Mouse (Mus musculus) monocyte, adult 5-6 weeks (primary cell): ENCODE measurements around the gene Fndc3b. TPM values are rescaled to one million over a fixed set of nuclear protein-coding genes. Genes with fewer than 3 reads are reported as not detected.

Experiments
- ATAC-seq: fragments of 153-309, 156-312 bp; replicated peaks from 2 replicates; pipeline ENCODE4 v1.8.0; 2017; ENCODE audit warnings: mild to moderate bottlenecking; ENCODE audit not compliant: low TSS enrichment, insufficient number of reproducible peaks, severe bottlenecking, poor library complexity, low FRiP score
- total RNA-seq: library from RNA; stranded (forward); fragments of 200-1000, 200-491, 200-594 nt; gene quantifications from 3 replicates; pipeline ENCODE4 v1.2.3, GENCODE M21; 2017

Gene Fndc3b
- total RNA-seq, 1 experiment from 2014 or later, result 14.0 TPM

DNA sequence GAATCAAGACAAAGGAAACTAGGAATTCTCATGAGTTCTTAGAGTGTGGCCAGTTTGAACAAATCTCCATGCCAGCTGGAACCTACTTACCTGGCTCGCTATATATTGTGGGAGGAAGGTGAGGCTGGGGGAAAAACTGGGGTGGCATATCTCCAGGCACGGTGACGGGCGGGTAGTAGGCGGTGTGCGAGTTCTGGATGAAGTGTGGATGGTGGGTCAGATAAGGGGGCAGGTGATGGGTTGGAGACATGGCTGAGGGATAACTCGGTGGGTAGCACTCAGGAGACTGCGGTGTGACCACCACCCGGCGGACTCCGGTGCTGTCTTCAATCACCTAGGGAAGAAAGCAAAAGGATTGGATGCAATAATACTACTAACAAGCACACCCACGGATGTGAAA, 169.3 kb downstream of the Fndc3b start:
- no peak for ATAC-seq

DNA sequence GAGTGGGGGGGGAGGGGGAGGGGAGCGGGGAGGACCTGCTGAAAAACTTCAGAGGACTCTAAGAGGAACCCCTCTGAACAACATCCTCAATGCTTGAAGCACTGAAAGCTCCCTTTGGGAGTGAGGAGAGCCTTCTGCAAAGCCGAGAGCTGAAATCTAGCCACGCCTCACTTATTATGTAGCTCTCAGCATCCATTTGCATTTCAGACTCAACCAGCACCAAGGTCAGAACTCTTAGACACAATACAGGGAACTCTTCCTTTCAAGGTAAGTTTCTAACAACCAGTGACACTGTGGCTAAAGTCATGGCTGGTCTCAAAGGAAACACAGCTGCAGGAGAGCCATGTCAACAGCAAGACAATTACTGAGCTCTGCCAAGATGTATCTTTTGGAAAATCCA, 169.9 kb downstream of the Fndc3b start:
- no peak for ATAC-seq

GRCm38 (mm10) chr3:27534208-27534607, 176.9 kb downstream of the Fndc3b start:
- no peak for ATAC-seq

DNA sequence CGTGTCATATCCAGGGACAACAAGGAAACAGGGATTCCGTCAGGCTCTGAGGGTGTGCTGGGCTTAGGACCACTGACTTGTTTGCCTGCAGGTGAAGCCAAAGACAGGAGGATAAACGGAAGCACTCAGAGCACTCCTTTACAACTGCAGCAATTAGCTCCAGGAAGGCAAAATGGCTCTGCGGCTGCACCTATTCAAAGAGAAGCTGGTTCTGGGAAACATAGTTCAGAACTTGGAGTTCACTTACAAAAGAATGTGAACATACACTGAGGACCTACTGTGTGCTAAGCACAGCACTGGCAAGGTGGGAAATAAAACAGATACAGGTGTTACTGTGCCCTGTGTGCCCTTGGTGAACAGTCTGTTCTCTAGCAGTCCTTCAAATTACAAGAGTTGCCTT, 177.4 kb downstream of the Fndc3b start:
- no peak for ATAC-seq

DNA sequence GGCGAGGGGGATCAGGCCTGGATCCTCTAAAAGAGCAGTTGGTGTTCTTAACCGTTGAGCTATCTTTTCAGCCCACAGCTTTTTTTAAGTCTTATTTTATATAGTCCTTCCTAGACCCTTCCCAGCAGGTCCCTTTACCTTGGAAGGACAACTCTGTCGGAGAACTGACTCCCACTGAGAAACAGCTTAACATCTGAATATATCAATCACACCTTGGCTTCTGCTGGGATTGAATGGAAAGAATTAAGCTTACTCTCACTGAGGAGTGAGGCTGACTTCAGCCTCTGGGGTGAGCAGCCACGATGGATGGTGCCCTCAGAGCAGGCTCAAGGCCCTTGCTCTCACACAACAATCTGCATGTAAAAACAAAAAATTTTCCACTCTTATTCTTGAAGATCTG, 179.1 kb downstream of the Fndc3b start:
- no peak for ATAC-seq

GRCm38 (mm10) chr3:27530370-27530769, 180.7 kb downstream of the Fndc3b start:
- ATAC-seq, result no peak

DNA sequence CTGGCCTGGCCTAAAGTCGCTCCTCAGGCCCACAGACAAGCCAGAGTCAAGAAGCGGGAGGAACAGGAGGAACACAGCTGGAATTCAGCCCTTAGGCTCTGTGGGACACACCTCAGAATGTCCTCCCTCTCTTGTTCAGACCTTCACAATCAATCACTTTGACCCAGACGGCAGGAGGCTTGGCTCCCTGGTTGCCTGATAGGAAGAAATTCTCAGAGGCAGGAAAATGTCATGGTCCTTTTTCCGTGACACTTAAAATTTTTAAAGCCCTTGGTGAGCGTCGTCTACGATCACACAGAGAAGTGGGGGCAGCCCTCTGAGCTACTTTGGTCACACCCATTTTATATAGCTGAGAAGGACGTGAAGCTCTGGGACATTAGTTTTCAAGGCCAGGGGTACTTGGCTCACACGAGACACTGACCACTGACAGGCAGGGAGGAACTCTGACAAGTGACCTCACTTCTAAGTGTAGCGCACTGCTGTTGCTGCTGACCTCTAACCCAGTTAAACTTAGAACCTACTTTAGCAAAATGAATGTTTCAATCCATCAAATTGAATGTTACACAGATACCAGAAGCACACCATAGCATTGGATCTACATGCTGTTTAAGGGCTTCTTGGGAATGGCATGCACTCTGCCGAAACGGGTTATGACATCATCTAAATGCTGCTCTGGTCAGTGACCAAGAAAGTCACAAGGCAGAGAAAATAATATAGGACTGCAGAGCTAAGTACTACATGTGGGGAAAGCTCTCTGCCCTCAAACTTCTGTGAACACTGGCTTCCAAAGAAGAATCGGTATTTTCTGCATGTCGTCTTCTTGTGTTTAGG, 181.7 kb downstream of the Fndc3b start:
- ATAC-seq, result no peak

DNA sequence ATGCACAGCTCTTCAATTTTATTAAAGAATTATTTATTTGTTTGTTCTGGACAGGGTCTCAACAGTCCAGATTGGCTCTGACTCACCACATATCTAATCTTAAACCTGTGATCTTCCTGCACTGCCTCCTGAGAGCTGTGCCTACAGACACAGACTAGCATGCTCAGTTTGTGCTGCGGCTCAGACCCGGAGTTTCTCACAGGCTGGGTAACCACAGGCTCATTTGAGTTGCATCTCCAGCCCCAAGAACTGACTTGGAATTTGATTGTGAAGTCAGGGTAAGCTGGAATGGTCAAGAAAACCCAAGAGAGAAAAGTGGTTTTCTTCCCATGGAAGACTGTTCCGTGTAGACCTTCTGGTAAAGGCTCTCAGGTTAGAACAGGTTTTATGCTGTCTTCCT, 184.1 kb downstream of the Fndc3b start:
- no peak for ATAC-seq

DNA sequence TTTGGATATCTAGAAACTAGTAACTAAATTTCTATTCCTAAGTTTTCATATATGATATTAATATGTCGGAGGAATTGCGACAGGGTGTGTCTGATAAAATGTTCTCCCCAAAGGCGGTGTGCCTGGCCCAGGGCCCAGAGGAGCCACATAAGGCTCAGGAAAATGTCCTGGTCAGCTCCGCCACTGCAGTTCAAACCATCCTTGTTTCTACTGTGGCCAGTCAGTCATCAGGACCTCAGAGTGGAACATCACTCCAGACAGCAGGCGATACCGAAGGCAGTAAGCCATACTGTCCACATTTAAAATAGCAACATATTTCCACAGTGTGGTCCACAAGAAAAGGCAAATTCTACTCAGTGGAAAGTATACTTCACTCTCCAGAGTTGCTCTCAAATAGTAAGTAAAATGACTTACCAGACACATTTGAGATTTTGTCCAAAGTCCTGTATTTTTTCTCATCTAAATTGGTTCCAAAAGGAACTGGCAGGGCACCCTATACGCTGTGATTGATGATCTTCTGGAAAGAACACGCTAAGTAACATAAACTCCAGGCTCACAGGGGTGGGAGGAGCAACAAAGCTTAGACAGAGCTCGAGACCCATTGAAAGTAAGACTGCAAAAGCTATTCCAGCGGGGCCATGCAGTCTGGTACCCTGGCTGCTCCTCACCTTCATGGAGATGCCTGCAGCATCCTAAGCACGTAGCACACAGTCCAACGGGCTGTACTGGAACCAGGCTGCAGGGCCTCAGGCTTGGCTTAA, 187.8 kb downstream of the Fndc3b start:
- no peak for ATAC-seq

- ATAC-seq, result no peak
Observed at GRCm38 (mm10) chr3:27520391-27520790, 190.7 kb downstream of the Fndc3b start.

- ATAC-seq, result no peak
Observed at GRCm38 (mm10) chr3:27519481-27519880, 191.6 kb downstream of the Fndc3b start.

DNA sequence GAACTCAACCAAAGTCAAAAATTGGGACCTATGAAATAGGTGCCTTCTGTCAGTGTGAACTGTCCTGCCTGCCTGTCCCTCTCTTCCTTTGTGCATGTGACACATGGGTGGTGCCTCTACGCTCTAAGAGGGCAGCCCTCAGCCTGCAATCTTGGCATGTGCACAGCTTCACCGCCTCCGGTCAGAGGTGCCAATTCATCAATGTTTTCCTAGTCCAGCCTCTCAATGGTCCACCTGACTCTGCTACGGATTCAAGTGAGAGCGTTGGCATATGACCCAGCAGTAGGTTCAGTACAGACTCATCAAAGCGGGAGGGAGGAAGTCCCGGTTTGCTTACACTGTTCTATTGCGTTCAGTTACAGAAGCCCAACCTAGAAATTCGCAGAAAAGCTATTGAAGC, 192.2 kb downstream of the Fndc3b start:
- no peak for ATAC-seq

DNA sequence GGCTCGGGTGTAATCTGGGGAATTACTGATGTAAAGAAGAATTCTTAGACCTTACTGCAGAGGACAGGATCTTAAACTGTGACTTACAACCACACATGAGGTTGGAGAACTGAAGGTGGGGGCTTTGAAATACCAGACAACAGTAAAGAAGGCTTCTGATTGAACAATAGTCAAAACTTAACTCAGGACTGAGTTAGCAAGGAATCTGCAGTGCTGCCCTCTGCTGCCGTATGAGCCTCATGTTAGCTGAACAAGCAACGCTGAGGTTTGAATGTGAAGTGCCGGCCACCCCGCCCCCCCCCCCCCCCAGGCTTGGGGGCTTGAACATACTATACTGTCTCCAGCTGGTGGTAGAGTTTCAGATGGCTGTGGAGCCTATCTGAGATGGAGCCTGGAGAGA, 194.6 kb downstream of the Fndc3b start:
- ATAC-seq, result no peak

- ATAC-seq, result no peak
Observed at GRCm38 (mm10) chr3:27511765-27512164, 199.3 kb downstream of the Fndc3b start.

DNA sequence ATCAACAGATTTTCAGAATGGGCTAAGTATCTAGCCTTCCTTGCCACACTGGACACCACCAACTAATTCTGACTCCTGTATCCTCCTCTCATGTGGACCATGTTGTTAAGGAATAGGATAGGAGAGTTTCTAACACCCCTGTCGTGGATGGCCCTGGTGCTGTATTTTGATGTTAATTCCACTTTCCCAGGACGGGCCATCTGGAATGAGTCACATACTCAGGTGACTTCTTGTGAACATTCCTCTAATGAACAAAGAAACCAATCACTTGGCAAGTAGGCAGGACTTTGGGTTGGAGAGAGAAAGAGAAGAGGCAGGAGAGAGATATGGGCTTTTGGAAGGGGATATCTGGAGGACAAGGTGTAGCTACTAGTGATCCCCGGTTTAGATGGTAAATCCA, 204.2 kb downstream of the Fndc3b start:
- ATAC-seq, result no peak

- ATAC-seq, result no peak
Observed at GRCm38 (mm10) chr3:27505582-27505981, 205.5 kb downstream of the Fndc3b start.

DNA sequence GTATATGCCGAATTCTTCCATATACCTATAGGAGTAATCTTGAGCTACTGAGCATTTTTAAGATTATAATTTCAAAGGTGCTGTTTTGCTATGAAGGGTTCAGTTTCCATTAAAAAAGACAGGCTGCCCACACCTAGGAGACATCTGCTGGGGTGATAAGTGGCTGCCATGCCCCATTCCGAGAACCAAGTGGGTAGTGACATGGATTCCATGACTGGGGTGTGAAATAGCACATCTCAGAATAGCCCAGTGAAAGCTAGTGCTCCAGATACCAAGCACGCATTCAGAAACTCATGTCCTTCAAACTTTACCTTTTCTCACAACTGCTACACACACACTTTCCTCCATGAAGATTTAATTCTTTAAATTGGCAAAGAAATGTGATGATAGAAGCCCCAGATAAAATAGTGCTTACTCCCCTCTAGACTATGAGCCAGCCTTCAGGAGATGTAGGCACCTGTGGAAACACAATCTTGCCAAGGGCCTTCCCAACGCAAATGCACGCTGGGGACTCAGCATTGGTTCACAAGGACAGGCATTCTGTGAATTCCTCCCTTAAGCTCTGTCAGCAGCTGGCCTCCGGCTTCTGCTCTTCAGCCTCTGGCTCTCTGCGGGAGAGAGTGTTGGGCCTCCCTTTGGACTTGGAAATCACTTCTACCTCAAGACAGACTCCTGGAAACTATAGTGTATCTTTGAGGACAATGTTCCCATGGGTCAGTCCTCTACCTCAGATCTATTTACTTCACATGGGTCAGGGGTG, 207.6 kb downstream of the Fndc3b start:
- ATAC-seq, result no peak

DNA sequence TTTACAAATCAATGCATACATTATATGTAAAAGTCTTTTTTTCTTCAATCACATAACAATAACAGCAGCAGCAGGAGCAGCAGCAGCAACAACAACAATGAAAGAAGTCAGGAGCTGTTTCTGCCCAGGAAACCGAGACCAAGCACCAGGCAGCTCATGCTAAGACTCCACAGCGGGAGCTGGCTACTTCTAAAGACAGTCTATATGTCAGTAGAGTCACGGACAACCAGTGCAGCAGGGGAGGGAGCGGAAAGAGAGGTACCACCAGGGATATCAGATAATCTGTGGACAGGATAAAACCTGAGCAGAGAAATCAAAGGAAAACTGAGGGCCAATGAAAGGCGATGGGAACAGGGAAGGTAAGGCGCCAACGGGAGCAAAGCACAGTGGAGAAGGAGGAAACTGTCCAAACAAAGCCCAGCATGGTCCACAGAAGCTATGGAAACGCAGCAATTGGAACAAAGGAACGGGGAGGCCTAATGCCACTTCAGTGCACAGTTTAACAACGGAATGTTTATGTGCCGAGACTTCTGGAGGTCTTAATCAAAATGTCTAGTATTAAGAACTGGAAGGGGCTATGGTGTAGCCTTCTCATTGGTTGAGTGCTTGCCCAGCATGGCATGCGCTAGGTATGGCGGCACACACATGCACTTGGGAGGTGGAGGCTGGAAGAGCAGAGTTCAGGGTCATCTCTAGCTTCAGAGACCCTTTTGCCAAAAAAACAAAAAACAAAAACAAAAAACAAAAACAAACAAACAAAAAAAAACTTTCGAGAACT, 215.6 kb downstream of the Fndc3b start:
- no peak for ATAC-seq

DNA sequence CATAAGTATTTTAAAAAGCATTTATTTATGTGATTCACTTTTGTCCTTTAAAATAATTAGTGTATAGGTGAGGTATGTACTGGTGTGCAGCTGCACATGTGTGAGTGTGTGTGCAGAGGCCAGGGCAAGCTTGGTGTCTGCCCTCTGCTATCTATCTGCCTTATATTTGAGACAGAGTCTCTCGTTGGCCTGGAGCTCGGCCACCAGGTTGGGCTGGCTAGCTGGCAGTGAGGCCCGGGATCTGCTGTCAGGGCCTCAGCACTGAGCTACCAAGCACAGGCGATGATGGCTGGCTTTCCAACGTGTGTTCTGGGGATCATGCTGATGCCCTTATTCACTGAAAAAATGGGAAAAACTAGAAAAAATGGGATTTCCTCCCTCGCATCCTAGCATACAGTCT, 216.4 kb downstream of the Fndc3b start:
- no peak for ATAC-seq
